In the genomic region with DNA sequence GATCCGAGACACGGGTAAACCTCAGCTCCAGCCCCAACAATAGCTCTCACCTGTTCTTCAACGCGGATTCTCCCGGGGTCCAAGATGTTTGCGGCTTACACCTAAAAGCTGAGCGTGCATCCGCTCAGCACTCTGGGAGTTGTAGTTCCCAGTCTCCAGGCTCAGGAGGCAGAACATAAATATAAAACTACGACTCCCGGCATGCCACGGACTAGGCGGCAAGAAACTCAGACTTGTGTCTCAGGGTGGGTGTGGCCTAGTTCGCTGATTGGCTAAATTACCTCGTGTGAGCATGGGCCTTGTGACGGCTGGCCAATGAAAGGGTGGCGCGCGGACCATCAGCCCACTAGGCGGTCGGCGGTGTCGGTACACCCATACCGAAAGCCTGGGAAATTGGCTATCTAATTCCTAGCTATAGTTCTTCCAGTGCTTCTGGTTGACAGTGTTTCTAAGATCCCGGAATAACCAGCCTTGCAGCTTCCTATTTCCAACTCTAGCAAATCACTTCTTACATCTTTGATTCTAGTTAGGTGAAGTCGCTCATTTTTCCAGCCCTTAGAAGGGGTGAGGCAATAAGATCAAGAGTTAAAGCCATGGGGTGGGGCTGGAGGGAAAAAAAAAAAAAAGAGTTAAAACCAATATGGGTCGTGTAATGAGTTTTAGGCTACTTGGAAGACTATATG, we compare ENCODE assay signal across 8 mouse cellular contexts. TPM values are rescaled to one million over a fixed set of nuclear protein-coding genes. Genes with fewer than 3 reads are reported as not detected.
DNase-seq lines count a peak whose midpoint lies in the region; ATAC-seq and TF ChIP-seq lines count a peak whose summit lies in the region.

TSS of gene Fdps (minus strand) at position 148 of the 683 bp plus-strand sequence.

- WGBS in hindbrain, postnatal 0 days = under 1% methylated on average over 26 of the region's 26 CpGs

- intact Hi-C loops in gastrocnemius, adult 2 months (cut with DNase I) = no loop called here
- intact Hi-C loops in left cerebral cortex, adult 2 months (cut with DNase I) = loop anchor here (5.0 kb wide), 1 partner anchor 55 kb away; no protein-coding TSS in a partner anchor

- H3K4me3 ChIP-seq in gastrocnemius, adult 2 months = peak within 1 kb of the TSS; percentile 82
- peak within 1 kb of the TSS; percentile 66 for H3K4me3 ChIP-seq in hindbrain, postnatal 0 days (ENCODE audit: low read length)
- peak within 1 kb of the TSS; percentile 71 for H3K4me3 ChIP-seq in left cerebral cortex, adult 2 months

- TF ChIP-seq CTCF in gastrocnemius, adult 2 months (IDR thresholded peaks at IDR 0.05) = peak; percentile 35
- TF ChIP-seq CTCF in hindbrain, postnatal 0 days (IDR thresholded peaks at IDR 0.05; ENCODE audit: low read depth) = peak; percentile 56
- TF ChIP-seq CTCF in left cerebral cortex, adult 2 months (IDR thresholded peaks at IDR 0.05) = peak; percentile 44

- ATAC-seq in common myeloid progenitor, adult 5-6 weeks (replicated peaks; ENCODE audit: low read depth, poor library complexity, severe bottlenecking) = peak; percentile 98
- ATAC-seq in hindbrain, postnatal 0 days = peak; percentile 99
- peak; percentile 98 for ATAC-seq in megakaryocyte, adult 5-6 weeks (ENCODE audit: poor library complexity, severe bottlenecking)

- no peaks in the 10 kb centered on the region for H3K27me3 ChIP-seq in hindbrain, postnatal 0 days (ENCODE audit: insufficient read depth, low read length)

- H3K4me2 ChIP-seq in hindbrain, postnatal 0 days (ENCODE audit: low read depth, low read length) = peak within 1 kb of the TSS; percentile 81

- peak within 1 kb of the TSS; percentile 80 for H3K27ac ChIP-seq in gastrocnemius, adult 2 months
- H3K27ac ChIP-seq in hindbrain, postnatal 0 days = peak within 1 kb of the TSS; percentile 54
- H3K27ac ChIP-seq in left cerebral cortex, adult 2 months = peak within 1 kb of the TSS; percentile 66

- peaks cover 11% of the 10 kb centered on the region; the same call in 1 of the 2 replicates for H3K36me3 ChIP-seq in hindbrain, postnatal 0 days (ENCODE audit: insufficient read depth, low read length)

- H3K4me1 ChIP-seq in hindbrain, postnatal 0 days (ENCODE audit: insufficient read depth, low read length) = peaks cover 5% of the 10 kb centered on the region

- no peaks in the 10 kb centered on the region for H3K9me3 ChIP-seq in hindbrain, postnatal 0 days (ENCODE audit: low read length)

- peak within 1 kb of the TSS; percentile 58 for H3K9ac ChIP-seq in hindbrain, postnatal 0 days (replicated peaks; ENCODE audit: low read length)

- peak; percentile 100 for DNase-seq in ZHBTc4 (ENCODE audit: low read depth, low spot score)
- DNase-seq in gastrocnemius, adult 2 months = peak; percentile 96
- DNase-seq in hindbrain, postnatal 0 days (ENCODE audit: low spot score) = peak; percentile 99
- DNase-seq in left cerebral cortex, adult 2 months (ENCODE audit: extremely low spot score in 1 of 2, low spot score in 2 of 2) = peak; percentile 89 to 97
- DNase-seq in right cerebral cortex, adult 2 months (ENCODE audit: low spot score in 2 of 2) = peak; percentile 96 to 99
- peak; percentile 95 for DNase-seq in urinary bladder, postnatal 14 days (ENCODE audit: low spot score)

RNA-seq across cellular contexts. Expression of gene Fdps, which starts in this region (rescaled TPM):
- 102 and 103 TPM in 2 replicates for total RNA-seq in common myeloid progenitor, adult 5-6 weeks (2017)
- 10 to 100 TPM; 24.8 to 28.8 TPM for total RNA-seq in gastrocnemius, adult 2 months (2021)
- 340 and 366 TPM in 2 replicates for total RNA-seq in hindbrain, postnatal 0 days (2014; rRNA removed)
- 310 and 341 TPM in 2 replicates for polyA plus RNA-seq in hindbrain, postnatal 0 days (2015; fragmentation: Nextera tagmentation; extraction: Ambion mirVana)
- 10 to 100 TPM; 78.1 to 79.6 TPM for total RNA-seq in left cerebral cortex, adult 2 months (2021)
- total RNA-seq in megakaryocyte, adult 5-6 weeks (2015) = 57.3 and 64.0 TPM in 2 replicates
- total RNA-seq in megakaryocyte, adult 5-6 weeks (2017) = 132 and 150 TPM in 2 replicates

Comparison
In these comparisons a context has a peak if more than half of its experiments do, and no peak if none do; other contexts are left out.
1. Peak in every context shown above with its lines: DNase-seq, ATAC-seq, H3K4me3 ChIP-seq and H3K27ac ChIP-seq.